Mouse (Mus musculus) kidney, postnatal 10 days (tissue): Measurements from ENCODE around the gene Gm10840.

Experiments used
- DNase-seq: peaks from one replicate; pipeline ENCODE4 v3.0.0; 2021; ENCODE audit warnings: mixed read lengths

Gm10840 gene

GRCm38 (mm10) chr11:106159921-106160840 is 469 bp upstream of the Gm10840 start:
- DNase-seq: peak; percentile 90

- DNase-seq: no peak
Measured at GRCm38 (mm10) chr11:106162237-106162636, 1.6 kb downstream of the Gm10840 start.

- DNase-seq: peak; percentile 60
Measured at GRCm38 (mm10) chr11:106163546-106163945, 2.9 kb downstream of the Gm10840 start.

- no peak for DNase-seq
Measured at GRCm38 (mm10) chr11:106164601-106165180, 4.0 kb downstream of the Gm10840 start.

- DNase-seq: no peak
Measured at GRCm38 (mm10) chr11:106167435-106167834, 6.8 kb downstream of the Gm10840 start.

- no peak for DNase-seq
Measured at GRCm38 (mm10) chr11:106170807-106171206, 10.2 kb downstream of the Gm10840 start.

- no peak for DNase-seq
Measured at GRCm38 (mm10) chr11:106173228-106173627, 12.6 kb downstream of the Gm10840 start.

- DNase-seq: peak; percentile 57
Measured at GRCm38 (mm10) chr11:106174372-106174771, 13.7 kb downstream of the Gm10840 start.

GRCm38 (mm10) chr11:106175081-106175480 is 14.4 kb downstream of the Gm10840 start:
- DNase-seq: no peak

GRCm38 (mm10) chr11:106176372-106176771 is 15.7 kb downstream of the Gm10840 start:
- no peak for DNase-seq

- DNase-seq: no peak
Measured at GRCm38 (mm10) chr11:106178036-106178782, 17.6 kb downstream of the Gm10840 start.

- DNase-seq: no peak
Measured at GRCm38 (mm10) chr11:106179711-106180448, 19.2 kb downstream of the Gm10840 start.

GRCm38 (mm10) chr11:106180449-106180801 is 19.8 kb downstream of the Gm10840 start:
- no peak for DNase-seq

GRCm38 (mm10) chr11:106187326-106187725 is 26.7 kb downstream of the Gm10840 start:
- no peak for DNase-seq

GRCm38 (mm10) chr11:106191716-106192115 is 31.1 kb downstream of the Gm10840 start:
- DNase-seq: no peak

- DNase-seq: no peak
Measured at GRCm38 (mm10) chr11:106192241-106192640, 31.6 kb downstream of the Gm10840 start.

GRCm38 (mm10) chr11:106192657-106193370 is 32.2 kb downstream of the Gm10840 start:
- DNase-seq: peak; percentile 30

GRCm38 (mm10) chr11:106193371-106194154 is 32.9 kb downstream of the Gm10840 start:
- peak; percentile 98 for DNase-seq

- DNase-seq: no peak
Measured at GRCm38 (mm10) chr11:106194155-106194541, 33.5 kb downstream of the Gm10840 start.

GRCm38 (mm10) chr11:106194891-106195290 is 34.2 kb downstream of the Gm10840 start:
- DNase-seq: no peak

GRCm38 (mm10) chr11:106195341-106195740 is 34.7 kb downstream of the Gm10840 start:
- DNase-seq: no peak
